Comparison of ENCODE assay signal across 10 mouse cellular contexts in the genomic region with DNA sequence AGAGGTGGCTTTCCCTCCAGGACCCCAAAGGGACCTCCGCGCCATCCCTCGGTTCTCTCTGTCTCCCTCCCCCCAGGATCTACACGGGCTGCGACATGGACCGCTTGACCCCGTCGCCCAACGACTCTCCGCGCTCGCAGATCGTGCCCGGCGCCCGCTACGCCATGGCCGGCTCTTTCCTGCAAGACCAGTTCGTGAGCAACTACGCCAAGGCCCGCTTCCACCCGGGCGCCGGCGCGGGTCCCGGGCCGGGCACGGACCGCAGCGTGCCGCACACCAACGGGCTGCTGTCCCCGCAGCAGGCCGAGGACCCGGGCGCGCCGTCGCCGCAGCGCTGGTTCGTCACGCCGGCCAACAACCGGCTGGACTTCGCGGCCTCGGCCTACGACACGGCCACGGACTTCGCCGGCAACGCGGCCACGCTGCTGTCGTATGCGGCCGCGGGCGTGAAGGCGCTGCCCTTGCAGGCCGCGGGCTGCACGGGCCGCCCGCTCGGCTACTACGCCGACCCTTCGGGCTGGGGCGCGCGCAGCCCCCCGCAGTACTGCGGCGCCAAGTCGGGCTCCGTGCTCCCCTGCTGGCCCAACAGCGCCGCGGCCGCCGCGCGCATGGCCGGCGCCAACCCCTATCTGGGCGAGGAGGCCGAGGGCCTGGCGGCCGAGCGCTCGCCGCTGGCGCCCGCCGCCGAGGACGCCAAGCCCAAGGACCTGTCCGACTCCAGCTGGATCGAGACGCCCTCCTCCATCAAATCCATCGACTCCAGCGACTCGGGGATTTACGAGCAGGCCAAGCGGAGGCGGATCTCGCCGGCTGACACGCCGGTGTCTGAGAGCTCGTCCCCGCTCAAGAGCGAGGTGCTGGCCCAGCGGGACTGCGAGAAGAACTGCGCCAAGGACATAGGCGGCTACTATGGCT. TPM values are rescaled to one million over a fixed set of nuclear protein-coding genes. Genes with fewer than 3 reads are reported as not detected.
A peak's percentile ranks its signal among the peaks of the same experiment; 100 is the strongest.
DNase-seq lines count a peak whose midpoint lies in the region; ATAC-seq and TF ChIP-seq lines count a peak whose summit lies in the region.
"Had no signal": no experiment of that assay in that cellular context is flagged by ENCODE, and none has a peak within 500 bp of the region (broad histone marks: within the 10 kb centered on the region; RNA-seq: fewer than 3 reads in every experiment).

No protein-coding gene starts in this region.

- H3K4me1 ChIP-seq in heart, adult 2 months (ENCODE audit: control insufficient read depth, insufficient read depth, low read length), result no peaks in the 10 kb centered on the region; the same call in 1 of the 2 replicates
- peaks cover 12% of the 10 kb centered on the region; the same call in 1 of the 2 replicates for H3K4me1 ChIP-seq in limb, embryonic 12.5 days (replicated peaks)

- TF ChIP-seq CTCF in heart, adult 2 months (IDR thresholded peaks at IDR 0.05), result peak; percentile 41

- DNase-seq in heart, adult 2 months, result peak; percentile 64 to 67
- DNase-seq in heart, adult 8-10 months (ENCODE audit: low spot score), result no peak
- DNase-seq in ES-CJ7 (ENCODE audit: low read depth, low spot score), result peak; percentile 51
- DNase-seq in embryo, embryonic 11 days, result peak; percentile 84
- peak; percentile 58 to 71 for DNase-seq in heart, postnatal 10 days
- DNase-seq in naive thymus-derived CD4-positive, alpha-beta T cell, adult 2 months (ENCODE audit: low read depth), result peak; percentile 23
- DNase-seq in yolk sac, embryonic 10.5 days (ENCODE audit: low spot score), result peak; percentile 72

- TF ChIP-seq EP300 in heart, adult 2 months (IDR thresholded peaks at IDR 0.05; ENCODE audit: insufficient read depth, low read depth, low read length), result no peak

- H3K27me3 ChIP-seq in heart, adult 2 months (ENCODE audit: control insufficient read depth, insufficient read depth, low read length), result peaks cover 50% of the 10 kb centered on the region
- H3K27me3 ChIP-seq in limb, embryonic 12.5 days, result peaks cover 69% of the 10 kb centered on the region

- H3K9me3 ChIP-seq in limb, embryonic 12.5 days, result no peaks in the 10 kb centered on the region

- 4% methylated on average over 108 of the region's 121 CpGs for WGBS in heart, adult 2 months
- under 1% methylated on average over 121 of the region's 121 CpGs for WGBS in limb, embryonic 12.5 days

- H3K27ac ChIP-seq in heart, adult 2 months, result no peak overlapping the region
- H3K27ac ChIP-seq in limb, embryonic 12.5 days, result no peak overlapping the region

- intact Hi-C loops in heart, adult 2 months (cut with DNase I), result loop anchor here (5.0 to 10.0 kb wide), 2 partner anchors 99 to 147 kb away; a partner anchor contains a TSS
- intact Hi-C loops in heart, postnatal 10 days (cut with DNase I), result loop anchor here (5.0 to 10.0 kb wide), 3 partner anchors 99 to 643 kb away; a partner anchor contains a TSS

- ATAC-seq in limb, embryonic 12.5 days (ENCODE audit: insufficient number of reproducible peaks, insufficient read depth, low FRiP score, low TSS enrichment, low read depth), result peak; percentile 54

- H3K79me2 ChIP-seq in heart, adult 2 months (replicated peaks; ENCODE audit: control insufficient read depth, insufficient read depth, low read length), result no peaks in the 10 kb centered on the region

- no peak for TF ChIP-seq POLR2A in heart, adult 2 months (IDR thresholded peaks at IDR 0.05; ENCODE audit: insufficient read depth, low read depth, low read length)

- H3K9ac ChIP-seq in heart, adult 2 months (ENCODE audit: low read depth, low read length), result peak overlapping the region; percentile 60
- peak overlapping the region; percentile 74 for H3K9ac ChIP-seq in limb, embryonic 12.5 days (replicated peaks)

- no peaks in the 10 kb centered on the region for H3K36me3 ChIP-seq in heart, adult 2 months (ENCODE audit: control insufficient read depth, insufficient read depth, low read length)
- no peaks in the 10 kb centered on the region for H3K36me3 ChIP-seq in limb, embryonic 12.5 days

- peak overlapping the region; percentile 91 for H3K4me2 ChIP-seq in limb, embryonic 12.5 days

- peak overlapping the region; percentile 43 for H3K4me3 ChIP-seq in heart, adult 2 months
- peak overlapping the region; percentile 55 for H3K4me3 ChIP-seq in limb, embryonic 12.5 days (replicated peaks)

RNA-seq across cellular contexts. Expression of a gene that starts 9.0 kb away (rescaled TPM):
- under 1 TPM in 1 of 2 experiments, not detected in 1; 0.09 TPM for total RNA-seq in heart, adult 2 months (2021)
- not detected in 2 replicates for polyA plus RNA-seq in heart, adult 2 months (2012; rRNA removed)
- total RNA-seq in heart, adult 8-10 months (2022), result not detected
- not detected for total RNA-seq in heart, postnatal 10 days (2021)
- polyA plus RNA-seq in limb, embryonic 12.5 days (2016; fragmentation: Nextera tagmentation; extraction: Ambion mirVana), result 0.15 and 0.19 TPM in 2 replicates
- total RNA-seq: heart, adult 18-20 months; MEL had no signal
